Mouse (Mus musculus): ENCODE measurements around the gene Serpinh1. TPM values are rescaled to one million over a fixed set of nuclear protein-coding genes. Genes with fewer than 3 reads are reported as not detected.

Gene Serpinh1
- polyA plus RNA-seq, 1 experiment from 2014 or later, result 38.7 TPM

DNA sequence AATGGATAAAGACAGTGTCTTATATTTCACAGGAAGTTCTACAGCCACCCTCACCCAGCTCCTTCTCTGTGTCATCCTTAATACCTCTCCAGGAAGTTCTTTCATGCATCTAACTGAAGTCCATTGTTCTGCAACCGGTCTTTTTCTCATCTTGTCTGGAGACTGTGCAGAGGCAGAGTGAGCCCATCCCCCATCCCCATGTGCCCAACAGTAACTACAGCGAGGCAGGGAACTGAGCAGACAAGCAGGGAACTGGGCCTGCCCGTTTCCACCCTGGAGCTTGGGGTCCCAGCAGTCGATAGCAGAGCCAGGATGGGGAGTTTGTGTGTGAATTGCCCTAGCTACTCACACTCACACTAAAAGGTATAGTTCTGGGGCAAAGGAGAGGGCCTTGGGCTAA lies 37.5 kb upstream of the Serpinh1 start:
- no peak overlapping the region for H3K9ac ChIP-seq (replicated peaks; ENCODE audit: low read depth, low read length)
- H3K36me3 ChIP-seq (ENCODE audit: control insufficient read depth, insufficient read depth, low read length), result peaks cover 17% of the 10 kb centered on the region
- no peak overlapping the region for H3K4me3 ChIP-seq (ENCODE audit: low read depth, low read length)
- peaks cover 9% of the 10 kb centered on the region; the same call in 1 of the 2 replicates for H3K4me1 ChIP-seq (ENCODE audit: control insufficient read depth, insufficient read depth, low read length)
- no peaks in the 10 kb centered on the region for H3K27me3 ChIP-seq (ENCODE audit: control insufficient read depth, insufficient read depth, low read length)
- H3K4me2 ChIP-seq (ENCODE audit: low read depth, low read length), result no peak overlapping the region
- no peaks in the 10 kb centered on the region for H3K9me3 ChIP-seq (ENCODE audit: control insufficient read depth, low read length)
- 27% methylated on average over 4 of the region's 4 CpGs for WGBS
- ATAC-seq (ENCODE audit: low read depth), result no peak
- no peak overlapping the region for H3K27ac ChIP-seq (ENCODE audit: low read depth, low read length)

DNA sequence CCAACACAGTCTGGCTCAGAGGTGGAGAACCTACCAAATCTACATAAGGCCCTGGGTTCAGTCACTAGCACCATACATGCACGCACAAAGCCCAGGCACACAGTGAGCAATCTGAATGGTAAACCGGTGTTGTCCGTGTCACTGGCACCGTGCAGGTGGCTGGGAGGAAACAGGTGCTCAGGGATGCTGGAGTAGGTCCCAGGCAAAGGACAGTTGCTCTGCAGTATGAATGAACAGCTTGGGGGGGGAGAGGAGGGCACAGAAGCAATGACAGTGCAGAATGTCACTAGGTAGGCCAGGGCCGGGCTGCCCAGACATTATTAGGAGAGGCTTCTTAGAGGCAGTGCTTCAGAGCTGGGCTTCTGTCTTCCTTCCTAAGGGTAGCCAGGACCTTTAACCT lies 34.3 kb upstream of the Serpinh1 start:
- Histone ChIP-seq H3K4me3 (ENCODE audit: low read depth, low read length) (no peak overlapping the region), H3K27ac (ENCODE audit: low read depth, low read length) (no peak overlapping the region), H3K36me3 (ENCODE audit: control insufficient read depth, insufficient read depth, low read length) (peaks cover 9% of the 10 kb centered on the region; the same call in 1 of the 2 replicates), H3K4me2 (ENCODE audit: low read depth, low read length) (no peak overlapping the region), H3K9ac (replicated peaks; ENCODE audit: low read depth, low read length) (no peak overlapping the region), H3K4me1 (ENCODE audit: control insufficient read depth, insufficient read depth, low read length) (peaks cover 26% of the 10 kb centered on the region), H3K27me3 (ENCODE audit: control insufficient read depth, insufficient read depth, low read length) (no peaks in the 10 kb centered on the region), H3K9me3 (ENCODE audit: control insufficient read depth, low read length) (no peaks in the 10 kb centered on the region)
- WGBS, result 88% methylated on average over 5 of the region's 5 CpGs
- ATAC-seq (ENCODE audit: low read depth), result no peak

DNA sequence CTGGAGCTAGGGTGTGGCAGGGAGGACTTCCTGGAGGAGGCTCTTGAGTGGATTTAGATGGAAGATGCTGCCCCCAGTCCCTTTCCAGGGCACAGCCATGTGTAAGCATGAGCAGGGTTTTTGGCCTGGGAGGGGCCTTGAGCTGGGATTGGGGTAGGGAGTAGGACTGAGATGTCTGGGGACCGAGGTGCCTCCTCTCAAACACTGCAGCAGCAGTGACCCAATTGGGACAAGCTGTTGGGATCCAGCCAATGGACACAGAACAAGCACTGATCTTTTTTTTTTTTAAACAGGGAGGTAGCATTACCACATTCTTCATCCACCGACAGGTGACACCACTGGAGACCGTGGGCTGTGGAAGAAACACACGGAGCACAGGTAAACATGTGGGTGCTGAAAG lies 33.8 kb upstream of the Serpinh1 start:
- no peaks in the 10 kb centered on the region for H3K9me3 ChIP-seq (ENCODE audit: control insufficient read depth, low read length)
- WGBS, result 90% methylated on average over 4 of the region's 4 CpGs
- ATAC-seq (ENCODE audit: low read depth), result no peak
- H3K27me3 ChIP-seq (ENCODE audit: control insufficient read depth, insufficient read depth, low read length), result no peaks in the 10 kb centered on the region
- H3K4me3 ChIP-seq (ENCODE audit: low read depth, low read length), result no peak overlapping the region
- peaks cover 5% of the 10 kb centered on the region; the same call in 1 of the 2 replicates for H3K36me3 ChIP-seq (ENCODE audit: control insufficient read depth, insufficient read depth, low read length)
- H3K9ac ChIP-seq (replicated peaks; ENCODE audit: low read depth, low read length), result no peak overlapping the region
- H3K4me1 ChIP-seq (ENCODE audit: control insufficient read depth, insufficient read depth, low read length), result peaks cover 26% of the 10 kb centered on the region
- no peak overlapping the region for H3K27ac ChIP-seq (ENCODE audit: low read depth, low read length)
- no peak overlapping the region for H3K4me2 ChIP-seq (ENCODE audit: low read depth, low read length)

DNA sequence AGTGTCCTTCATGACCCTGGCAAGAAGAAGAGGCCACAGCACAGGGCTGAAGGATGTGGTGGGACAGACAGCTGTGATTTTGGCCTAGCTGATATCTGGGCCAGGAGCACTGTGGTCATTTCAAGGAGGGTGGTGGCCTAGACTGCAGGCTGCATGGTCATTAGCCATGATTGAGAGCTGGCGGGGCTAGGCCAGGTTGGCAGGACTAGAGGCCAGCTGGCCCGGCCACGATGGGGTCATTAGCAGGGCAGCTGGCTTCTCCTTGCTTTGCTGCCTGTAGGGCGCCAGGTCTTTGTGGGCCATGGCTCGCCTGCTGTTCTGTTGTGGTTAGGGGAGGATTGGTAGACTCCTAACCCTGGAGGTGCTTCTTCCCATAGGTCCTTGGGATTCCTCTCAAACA lies 33.0 kb upstream of the Serpinh1 start:
- WGBS, result 55% methylated on average over 5 of the region's 5 CpGs

DNA sequence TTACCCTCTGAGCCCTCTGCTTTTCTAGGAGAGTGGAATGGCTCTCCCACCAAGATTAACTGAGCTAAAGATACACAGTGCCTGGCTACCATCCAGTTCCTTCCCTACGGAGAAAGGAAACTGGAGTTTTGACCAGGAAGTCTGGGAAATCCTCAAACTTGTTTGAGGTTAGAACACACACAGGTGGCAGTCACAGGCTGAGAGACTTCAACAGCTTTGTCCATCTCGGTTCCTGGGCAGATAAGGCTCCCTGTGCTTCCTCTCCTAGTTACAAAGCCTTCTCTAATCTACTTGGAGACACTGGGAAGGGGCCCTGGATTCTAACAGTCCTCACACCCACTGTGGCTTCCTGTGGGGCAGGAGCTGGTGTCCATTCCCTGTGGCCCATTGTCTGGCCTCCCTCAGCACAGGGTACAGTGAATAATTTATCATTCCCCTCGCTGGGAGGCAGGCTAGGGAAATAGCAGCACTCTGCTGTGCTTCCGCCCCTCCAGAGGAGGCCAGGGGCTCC lies 31.1 kb upstream of the Serpinh1 start:
- Histone ChIP-seq H3K4me2 (ENCODE audit: low read depth, low read length) (peak overlapping the region; percentile 75), H3K4me1 (ENCODE audit: control insufficient read depth, insufficient read depth, low read length) (peaks cover 30% of the 10 kb centered on the region), H3K27me3 (ENCODE audit: control insufficient read depth, insufficient read depth, low read length) (no peaks in the 10 kb centered on the region), H3K27ac (ENCODE audit: low read depth, low read length) (peak overlapping the region; percentile 29; the same call in 1 of the 2 replicates), H3K4me3 (ENCODE audit: low read depth, low read length) (peak overlapping the region; percentile 50), H3K36me3 (ENCODE audit: control insufficient read depth, insufficient read depth, low read length) (peaks cover 5% of the 10 kb centered on the region; the same call in 1 of the 2 replicates), H3K9me3 (ENCODE audit: control insufficient read depth, low read length) (no peaks in the 10 kb centered on the region), H3K9ac (replicated peaks; ENCODE audit: low read depth, low read length) (peak overlapping the region; percentile 37)
- WGBS, result 9% methylated on average over 4 of the region's 4 CpGs
- ATAC-seq (ENCODE audit: low read depth), result no peak

More for the DNA sequence above, 33.0 kb upstream of the Serpinh1 start:
- H3K4me1 ChIP-seq (ENCODE audit: control insufficient read depth, insufficient read depth, low read length), result peaks cover 26% of the 10 kb centered on the region
- no peak overlapping the region for H3K4me3 ChIP-seq (ENCODE audit: low read depth, low read length)
- H3K27ac ChIP-seq (ENCODE audit: low read depth, low read length), result no peak overlapping the region
- H3K9ac ChIP-seq (replicated peaks; ENCODE audit: low read depth, low read length), result no peak overlapping the region; the same call in 1 of the 2 replicates
- ATAC-seq (ENCODE audit: low read depth), result no peak
- peak overlapping the region; percentile 75; the same call in 1 of the 2 replicates for H3K4me2 ChIP-seq (ENCODE audit: low read depth, low read length)
- H3K36me3 ChIP-seq (ENCODE audit: control insufficient read depth, insufficient read depth, low read length), result peaks cover 5% of the 10 kb centered on the region; the same call in 1 of the 2 replicates
- H3K9me3 ChIP-seq (ENCODE audit: control insufficient read depth, low read length), result no peaks in the 10 kb centered on the region
- no peaks in the 10 kb centered on the region for H3K27me3 ChIP-seq (ENCODE audit: control insufficient read depth, insufficient read depth, low read length)

DNA sequence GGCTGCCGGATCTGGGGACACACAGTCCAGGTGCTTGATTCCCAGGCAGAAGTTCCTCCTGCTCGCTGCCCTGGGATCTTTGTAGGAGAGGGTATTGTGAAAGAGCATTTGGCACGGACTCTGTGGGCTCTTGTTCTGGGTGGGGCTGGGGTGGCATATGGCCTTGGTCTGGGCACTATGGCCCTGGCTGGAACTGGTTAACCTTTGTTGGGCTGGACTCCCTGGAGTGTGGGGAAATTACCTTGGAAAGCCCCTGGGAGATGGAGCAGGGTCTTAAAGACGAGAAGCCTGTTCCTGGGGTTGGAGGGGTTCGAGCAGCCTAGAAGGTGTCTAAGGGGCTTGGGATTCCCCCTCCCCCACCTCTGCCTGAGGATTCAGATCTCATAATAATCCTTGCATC lies 30.2 kb upstream of the Serpinh1 start:
- no peak for ATAC-seq (ENCODE audit: low read depth)
- 0 out of 2 replicates have a peak overlapping the region, but pooled peaks have one; percentile 28 for H3K27ac ChIP-seq (ENCODE audit: low read depth, low read length)

DNA sequence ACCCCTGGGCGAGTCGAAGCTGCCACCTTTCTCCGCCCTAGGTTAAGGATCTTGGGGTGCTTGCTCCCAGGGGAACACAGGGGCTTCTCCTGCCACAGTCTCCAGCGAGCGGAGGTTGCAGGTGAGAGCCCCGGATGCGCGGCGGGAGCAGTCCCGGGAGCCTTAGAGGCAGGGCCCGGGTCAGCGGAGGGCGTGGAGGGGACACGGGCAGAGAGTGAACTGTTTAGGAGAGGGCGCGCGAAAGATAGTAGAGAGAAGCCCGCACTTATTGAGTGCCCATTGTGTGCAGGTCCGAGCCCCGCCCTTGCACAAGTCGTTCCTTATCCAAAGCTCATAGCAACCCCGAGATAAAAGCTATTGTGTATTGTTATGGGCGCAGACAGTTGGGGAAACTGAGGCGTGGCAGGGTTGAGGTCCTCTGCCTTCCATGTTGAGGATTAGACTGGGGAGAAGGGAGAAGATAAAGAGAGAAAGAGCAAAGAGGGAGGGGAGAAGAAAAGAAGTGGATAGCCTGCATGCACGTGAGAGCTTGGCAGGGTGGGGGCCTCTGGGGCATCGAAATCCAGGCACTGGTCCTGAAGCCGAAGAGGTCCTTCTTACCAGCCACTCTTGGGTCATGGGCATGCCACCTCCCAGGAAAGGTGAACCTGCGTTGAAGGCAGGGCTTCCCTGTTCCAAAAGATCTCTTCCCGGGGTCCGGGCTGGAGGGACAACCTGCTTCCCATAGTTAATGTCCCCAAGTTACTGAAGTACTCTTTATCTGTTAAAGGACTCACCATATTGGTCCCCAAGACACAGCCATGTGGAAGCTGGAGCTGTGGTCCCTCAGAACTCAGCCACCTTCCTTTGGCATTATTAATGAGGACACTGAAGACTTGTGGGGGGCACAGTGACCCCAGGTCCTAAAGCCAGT lies 29.3 kb upstream of the Serpinh1 start:
- Histone ChIP-seq H3K27me3 (ENCODE audit: control insufficient read depth, insufficient read depth, low read length) (no peaks in the 10 kb centered on the region), H3K4me1 (ENCODE audit: control insufficient read depth, insufficient read depth, low read length) (peaks cover 30% of the 10 kb centered on the region), H3K4me2 (ENCODE audit: low read depth, low read length) (peak overlapping the region; percentile 75), H3K4me3 (ENCODE audit: low read depth, low read length) (peak overlapping the region; percentile 50), H3K9me3 (ENCODE audit: control insufficient read depth, low read length) (no peaks in the 10 kb centered on the region), H3K36me3 (ENCODE audit: control insufficient read depth, insufficient read depth, low read length) (peaks cover 1% of the 10 kb centered on the region; the same call in 1 of the 2 replicates), H3K9ac (replicated peaks; ENCODE audit: low read depth, low read length) (peak overlapping the region; percentile 78), H3K27ac (ENCODE audit: low read depth, low read length) (no peak overlapping the region; the same call in 1 of the 2 replicates)
- no peak for ATAC-seq (ENCODE audit: low read depth)
- 9% methylated on average over 30 of the region's 30 CpGs for WGBS

More for the DNA sequence above, 30.2 kb upstream of the Serpinh1 start:
- WGBS, result 39% methylated on average over 5 of the region's 5 CpGs
- Histone ChIP-seq H3K36me3 (ENCODE audit: control insufficient read depth, insufficient read depth, low read length) (peaks cover 5% of the 10 kb centered on the region; the same call in 1 of the 2 replicates), H3K4me1 (ENCODE audit: control insufficient read depth, insufficient read depth, low read length) (peaks cover 30% of the 10 kb centered on the region), H3K27me3 (ENCODE audit: control insufficient read depth, insufficient read depth, low read length) (no peaks in the 10 kb centered on the region), H3K9me3 (ENCODE audit: control insufficient read depth, low read length) (no peaks in the 10 kb centered on the region), H3K9ac (replicated peaks; ENCODE audit: low read depth, low read length) (peak overlapping the region; percentile 78), H3K4me2 (ENCODE audit: low read depth, low read length) (peak overlapping the region; percentile 75), H3K4me3 (ENCODE audit: low read depth, low read length) (peak overlapping the region; percentile 50)

DNA sequence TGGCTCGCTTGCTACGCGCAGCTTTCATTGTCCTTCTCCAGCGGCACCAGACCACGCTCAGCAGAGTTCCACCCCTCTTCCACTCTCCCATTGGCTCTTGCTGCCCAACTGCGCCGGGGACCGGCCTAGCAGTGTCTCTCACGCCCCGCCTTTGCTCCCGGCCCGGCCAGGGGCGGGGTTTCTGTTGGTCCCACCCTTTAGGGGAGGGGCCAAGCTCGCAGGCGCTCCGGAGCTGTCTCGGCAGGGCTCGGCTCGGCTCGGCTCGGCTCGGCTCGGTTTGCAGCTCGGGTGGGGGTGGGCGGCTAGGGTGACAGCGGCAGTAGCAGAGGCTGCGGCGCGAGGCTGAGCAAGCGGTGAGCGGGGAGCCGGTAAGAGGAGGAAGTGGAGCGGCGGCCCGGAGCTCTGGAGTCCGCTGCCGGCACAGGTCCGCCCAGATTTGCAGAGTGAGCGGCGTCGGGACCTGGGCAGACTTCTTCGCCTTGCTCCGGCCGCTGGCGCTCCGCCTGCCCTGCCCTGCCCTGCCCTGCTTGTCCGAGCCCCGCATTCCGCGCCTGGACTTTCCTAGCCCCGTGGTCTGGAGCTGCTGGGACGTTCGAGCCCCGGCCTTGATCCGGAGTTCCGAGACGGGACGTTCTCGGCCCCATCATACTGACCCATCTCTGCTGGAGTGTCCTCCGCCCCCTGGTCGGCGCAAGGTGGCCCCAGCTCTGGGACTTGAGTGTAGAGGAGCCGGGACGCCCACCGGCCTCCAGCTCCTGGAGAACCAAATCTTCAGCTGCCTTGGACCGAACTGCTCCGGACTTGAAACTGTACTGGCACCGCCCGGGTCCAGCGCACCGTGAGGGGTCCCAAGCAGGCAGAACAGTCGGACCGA lies 28.4 kb upstream of the Serpinh1 start, which contains the start of gene Gdpd5:
Gene Gdpd5 (plus strand): TSS at position 201 of the 874 bp plus-strand sequence.
- WGBS, result under 1% methylated on average over 72 of the region's 73 CpGs
- H3K4me2 ChIP-seq (ENCODE audit: low read depth, low read length), result peak within 1 kb of the TSS; percentile 75
- ATAC-seq (ENCODE audit: low read depth), result peak; percentile 95

More for the DNA sequence above, 28.4 kb upstream of the Serpinh1 start, which contains the start of gene Gdpd5:
- H3K4me1 ChIP-seq (ENCODE audit: control insufficient read depth, insufficient read depth, low read length), result peaks cover 28% of the 10 kb centered on the region
- H3K27me3 ChIP-seq (ENCODE audit: control insufficient read depth, insufficient read depth, low read length), result no peaks in the 10 kb centered on the region
- peak within 1 kb of the TSS; percentile 83 for H3K9ac ChIP-seq (replicated peaks; ENCODE audit: low read depth, low read length)
- H3K36me3 ChIP-seq (ENCODE audit: control insufficient read depth, insufficient read depth, low read length), result no peaks in the 10 kb centered on the region
- peak within 1 kb of the TSS; percentile 98 for H3K27ac ChIP-seq (ENCODE audit: low read depth, low read length)
- H3K4me3 ChIP-seq (ENCODE audit: low read depth, low read length), result peak within 1 kb of the TSS; percentile 50
- H3K9me3 ChIP-seq (ENCODE audit: control insufficient read depth, low read length), result no peaks in the 10 kb centered on the region
